Mouse (Mus musculus) heart, postnatal 10 days (tissue): ENCODE measurements around the gene Cep250. TPM values are rescaled to one million over a fixed set of nuclear protein-coding genes. Genes with fewer than 3 reads are reported as not detected.
A peak's percentile ranks its signal among the peaks of the same experiment; 100 is the strongest.
"Not testable (repeated sequence)": the region's sequence is repeated elsewhere in the genome, so short reads cannot be mapped to it uniquely, and the experiment has no call there.

Source experiments
- DNase-seq, 2 experiments: peaks; one replicate each; pipeline ENCODE4 v3.0.0; 2021
- intact Hi-C: fragments of 180-260 bp; cut with DNase I; formaldehyde crosslinking; loops from one replicate; pipeline ENCODE4 v1.15.1; 2025
- total RNA-seq, 2 experiments: library from RNA; stranded (reverse); gene quantifications; 2 replicates each; pipeline ENCODE4 v1.2.3; 2021

Gene Cep250
- 10 to 100 TPM in 1 of 2 experiments, 1 to 10 TPM in 1; 8.8 to 11.1 TPM for total RNA-seq

- intact Hi-C loops: no loop called here
- peak; percentile 93 to 94 for DNase-seq
Measured at GRCm38 (mm10) chr2:155956134-155957059, at the start of gene Cep250. Gene Cep250 (plus strand): TSS chr2:155956458.

- no peak for DNase-seq
- intact Hi-C loops: no loop called here
Measured at GRCm38 (mm10) chr2:155914684-155915083, 41.6 kb upstream of the Cep250 start.

- intact Hi-C loops: no loop called here
- DNase-seq: no peak
Measured at GRCm38 (mm10) chr2:155923143-155923542, 33.1 kb upstream of the Cep250 start.

DNA sequence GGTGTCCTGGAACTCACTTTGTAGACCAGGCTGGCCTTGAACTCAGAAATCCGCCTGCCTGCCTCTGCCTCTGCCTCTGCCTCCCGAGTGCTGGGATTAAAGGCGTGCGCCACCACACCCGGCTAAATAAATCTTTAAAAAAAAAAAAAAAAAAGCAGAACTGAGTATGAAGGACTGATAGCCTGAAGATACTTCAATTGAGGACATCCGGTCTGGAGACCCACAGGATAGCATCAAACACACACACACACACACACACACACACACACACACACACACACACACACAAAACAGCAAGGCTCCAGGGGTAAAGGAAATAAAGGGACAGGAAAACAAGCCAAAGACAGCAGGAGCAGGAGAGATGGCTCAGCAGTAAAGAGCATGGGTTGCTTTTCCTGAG lies 31.0 kb upstream of the Cep250 start:
- DNase-seq, intact Hi-C loops: not testable (repeated sequence)

- peak in 1 of 2 experiments; percentile 22 for DNase-seq
- intact Hi-C loops: no loop called here
Measured at GRCm38 (mm10) chr2:155928711-155929345, 27.4 kb upstream of the Cep250 start.

GRCm38 (mm10) chr2:155929531-155930442 lies 26.5 kb upstream of the Cep250 start, which contains the start of gene Uqcc1:
Gene Uqcc1 (minus strand): TSS chr2:155930310.
- intact Hi-C loops: no loop called here
- peak; percentile 95 to 97 for DNase-seq

DNA sequence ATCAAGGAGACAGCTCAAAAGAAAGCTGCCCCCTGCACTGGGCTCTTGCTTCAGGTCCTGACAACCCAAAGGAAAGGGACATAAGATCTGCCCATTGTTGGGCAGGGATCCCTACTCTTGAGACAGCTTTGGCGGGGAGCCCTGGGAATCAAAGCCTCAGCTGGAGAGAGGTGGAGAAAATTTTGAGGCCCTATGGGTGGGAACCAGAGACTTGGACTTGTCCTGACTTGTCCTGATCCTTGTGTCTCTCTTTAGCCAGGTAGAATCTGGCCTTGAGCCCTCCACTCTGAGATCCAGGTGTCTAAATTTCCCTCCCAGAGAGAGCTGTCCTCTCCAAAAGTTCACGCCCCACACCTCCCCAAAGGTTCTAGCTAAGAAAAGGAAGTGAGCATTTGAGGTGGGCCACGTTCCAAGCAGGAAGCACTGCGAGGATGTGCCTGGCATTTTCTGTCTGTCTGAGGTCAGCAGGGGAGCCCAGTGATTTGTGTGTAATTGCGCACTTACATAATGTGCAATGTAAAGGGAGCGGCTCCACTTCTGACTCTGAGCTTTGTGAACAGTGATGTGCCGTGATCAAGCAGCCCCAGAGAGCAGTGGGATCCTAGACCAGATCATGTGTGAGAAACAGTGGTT lies 16.2 kb upstream of the Cep250 start:
- intact Hi-C loops: loop anchor here (5.0 kb wide), 1 partner anchor 38 kb away; no protein-coding TSS in a partner anchor
- no peak for DNase-seq

GRCm38 (mm10) chr2:155940681-155941080 lies 15.6 kb upstream of the Cep250 start, which contains the start of gene Gm15557:
Gene Gm15557 (plus strand): TSS chr2:155940728.
- intact Hi-C loops: no loop called here

DNA sequence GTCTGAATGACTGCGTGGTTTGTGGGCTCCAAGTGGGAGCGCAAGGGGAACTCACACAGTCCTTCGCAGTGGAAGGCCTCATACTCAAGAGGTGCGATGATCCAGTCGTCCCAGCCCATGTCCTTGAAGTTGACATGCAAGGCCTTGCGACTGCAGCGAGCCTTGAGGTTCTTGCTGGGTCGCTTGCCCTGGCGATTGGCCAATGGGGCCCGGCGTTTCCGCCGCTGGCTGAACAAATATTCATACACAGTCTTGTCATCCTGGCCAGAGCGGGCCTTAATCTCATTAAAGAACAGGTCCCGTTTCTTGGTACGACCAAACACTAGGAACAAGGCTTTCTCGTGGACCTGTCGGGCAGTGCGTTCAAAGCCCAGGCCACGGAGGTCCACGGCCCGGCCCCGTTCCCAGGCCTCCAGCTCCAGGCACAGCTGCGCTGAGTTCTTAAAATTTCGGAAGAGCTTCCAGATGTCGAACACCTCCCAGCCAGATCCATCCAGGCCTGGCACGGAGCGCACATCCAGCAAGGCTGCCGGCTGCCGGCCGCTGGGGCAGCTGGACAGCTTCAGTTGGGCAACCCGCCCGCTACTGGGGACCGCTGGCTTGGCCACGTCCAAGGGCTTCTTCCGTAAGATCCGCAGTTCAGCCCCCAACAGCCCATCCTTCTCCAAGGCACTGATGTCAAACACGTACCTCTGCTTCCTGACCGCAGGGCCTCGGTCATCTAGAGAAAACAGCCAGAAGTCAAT lies 14.4 kb upstream of the Cep250 start:
- intact Hi-C loops: no loop called here

More at GRCm38 (mm10) chr2:155940681-155941080, 15.6 kb upstream of the Cep250 start, which contains the start of gene Gm15557:
- no peak for DNase-seq

DNA sequence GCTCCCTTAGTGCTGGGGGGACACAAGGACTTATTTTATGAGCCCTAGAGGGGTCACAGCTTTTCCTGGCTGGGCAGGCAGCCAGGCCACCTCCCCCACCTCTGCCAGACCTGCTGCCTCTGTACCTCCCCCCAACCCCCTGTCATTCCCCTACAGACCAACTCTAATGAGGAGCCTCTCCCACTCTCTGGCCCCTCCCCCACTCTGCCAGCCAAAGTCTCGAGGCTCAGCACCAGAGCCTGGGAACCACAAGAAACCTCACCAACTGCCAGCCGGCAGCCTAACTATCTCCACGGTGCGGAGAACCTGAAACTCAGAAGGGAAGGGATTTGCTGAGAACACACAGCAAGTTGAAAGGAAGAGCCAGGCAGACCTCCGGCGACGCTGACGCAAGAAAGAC lies 12.8 kb upstream of the Cep250 start:
- no peak for DNase-seq
- intact Hi-C loops: no loop called here

More for the DNA sequence above, 14.4 kb upstream of the Cep250 start:
- DNase-seq: peak in 1 of 2 experiments; percentile 45

- intact Hi-C loops: no loop called here
- no peak for DNase-seq
Measured at GRCm38 (mm10) chr2:155944685-155945084, 11.6 kb upstream of the Cep250 start.

- intact Hi-C loops: no loop called here
- no peak for DNase-seq
Measured at GRCm38 (mm10) chr2:155945124-155945523, 11.1 kb upstream of the Cep250 start, which contains the start of gene Gdf5. Gene Gdf5 (minus strand): TSS chr2:155945367.

DNA sequence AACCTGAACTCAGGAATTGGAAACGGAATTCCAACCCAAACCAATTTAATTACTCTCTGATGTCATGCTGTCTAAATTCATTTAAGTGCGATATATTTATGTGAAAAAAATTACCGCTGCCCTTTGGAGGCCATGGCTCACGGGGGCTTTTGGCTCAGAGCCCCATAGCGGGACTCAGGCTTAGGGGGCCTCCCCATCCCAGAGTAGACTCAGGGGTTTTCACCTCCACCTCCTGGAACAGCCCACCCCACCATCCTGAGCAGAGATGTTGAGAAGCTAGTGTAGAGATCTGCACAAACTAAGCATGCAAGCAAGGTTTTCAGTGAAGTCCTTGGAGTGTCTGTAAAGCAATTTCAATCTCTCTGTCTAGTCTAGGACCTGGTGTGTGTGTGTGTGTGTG lies 10.7 kb upstream of the Cep250 start:
- no peak for DNase-seq
- intact Hi-C loops: no loop called here

- peak; percentile 69 to 85 for DNase-seq
- intact Hi-C loops: loop anchor here (1.0 kb wide), 1 partner anchor 99 kb away; no protein-coding TSS in a partner anchor
Measured at GRCm38 (mm10) chr2:155946069-155946468, 10.2 kb upstream of the Cep250 start.

DNA sequence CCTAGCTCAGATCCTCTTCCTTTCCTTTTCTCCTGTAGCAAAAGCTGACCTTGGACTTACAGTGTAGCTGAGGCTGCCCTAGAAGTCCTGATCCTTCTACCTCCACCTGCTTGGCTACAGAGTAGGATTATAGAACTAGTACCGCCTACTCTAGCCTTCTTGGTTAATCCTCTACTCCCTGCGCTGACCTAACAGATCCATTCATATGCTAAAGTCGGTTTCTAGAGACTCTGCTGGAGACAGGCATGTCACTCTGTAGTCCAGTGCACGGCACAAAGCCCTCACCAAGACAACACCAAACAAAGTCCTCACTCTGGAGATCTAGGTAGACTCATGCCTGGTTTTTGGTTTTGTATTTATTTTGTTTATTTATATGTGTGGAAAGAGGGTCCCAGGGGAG lies 9.8 kb upstream of the Cep250 start:
- no peak for DNase-seq
- intact Hi-C loops: loop anchor here (1.0 kb wide), 1 partner anchor 99 kb away; no protein-coding TSS in a partner anchor

DNA sequence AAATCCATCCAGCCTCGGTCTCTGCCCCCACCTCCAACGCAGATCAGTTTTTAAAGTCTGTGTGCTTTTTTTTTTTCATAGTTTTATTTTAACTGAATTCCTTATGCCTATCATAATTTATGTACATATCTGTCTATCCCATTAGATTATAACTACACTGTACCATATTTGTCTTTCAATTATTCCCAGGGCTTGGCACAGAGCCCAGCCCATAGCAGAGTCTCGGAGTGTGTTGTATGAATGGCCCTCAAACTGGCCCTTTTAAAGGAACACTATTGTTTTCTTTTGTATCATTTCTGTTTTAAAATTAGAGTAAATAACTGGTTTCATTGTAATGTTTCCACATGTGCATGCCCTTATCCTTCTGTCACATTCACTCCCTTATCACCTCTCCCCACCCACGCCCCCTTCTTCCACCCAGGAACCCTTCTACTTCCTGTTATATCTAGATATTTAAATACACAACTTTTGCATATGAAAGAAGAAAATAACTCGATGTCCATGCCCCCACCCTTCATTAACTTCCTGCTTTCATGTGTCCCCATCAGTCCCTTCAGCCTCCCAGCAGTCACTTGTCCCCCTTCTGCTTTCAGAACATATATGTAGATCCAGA lies 8.8 kb upstream of the Cep250 start:
- intact Hi-C loops: no loop called here
- DNase-seq: no peak

- intact Hi-C loops: no loop called here
- no peak for DNase-seq
Measured at GRCm38 (mm10) chr2:155949362-155949761, 6.9 kb upstream of the Cep250 start.

DNA sequence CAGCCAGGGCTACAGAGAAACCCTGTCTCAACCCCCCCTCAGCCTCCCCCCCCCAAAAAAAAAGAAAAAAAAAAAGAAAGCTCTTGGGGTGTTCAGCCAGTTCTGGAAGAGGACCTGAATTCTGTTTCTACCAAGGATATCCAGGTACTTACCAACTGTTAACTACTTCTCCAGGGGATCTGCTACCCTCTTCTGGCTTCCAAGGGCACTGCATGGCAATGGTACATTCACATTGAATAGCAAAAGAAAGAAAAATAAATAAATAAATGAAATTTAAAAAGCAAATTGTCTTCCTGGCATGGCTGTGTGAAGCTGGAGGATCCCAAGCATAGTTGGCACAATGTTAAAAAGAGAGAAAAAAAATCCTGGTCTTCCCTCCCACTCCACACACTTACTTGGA lies 4.3 kb upstream of the Cep250 start:
- intact Hi-C loops: no loop called here
- peak; percentile 67 to 77 for DNase-seq

- DNase-seq: no peak
- intact Hi-C loops: no loop called here
Measured at GRCm38 (mm10) chr2:155959981-155960380, 3.7 kb downstream of the Cep250 start.
